10 mouse cellular contexts compared by ENCODE assay signal in the genomic region with DNA sequence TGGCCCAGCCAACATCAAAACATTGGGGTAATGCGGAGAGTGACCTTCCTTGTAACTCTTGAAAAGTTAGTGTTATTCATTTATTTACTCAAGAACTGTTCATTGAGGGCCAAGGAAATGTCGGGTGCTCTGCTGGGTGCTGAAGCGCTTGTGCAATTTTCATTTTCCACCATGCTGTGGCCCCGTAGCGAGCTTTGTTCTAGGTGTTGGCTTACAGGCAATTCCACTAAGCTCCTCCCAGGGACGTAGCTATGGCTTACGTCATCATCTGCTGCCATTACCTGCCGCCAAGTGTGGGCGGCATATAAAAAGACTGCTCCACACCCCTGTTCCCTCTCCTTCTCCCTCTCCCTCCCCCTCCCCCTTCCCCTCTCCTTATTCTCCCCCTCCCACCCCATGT. TPM values are rescaled to one million over a fixed set of nuclear protein-coding genes. Genes with fewer than 3 reads are reported as not detected.
DNase-seq lines count a peak whose midpoint lies in the region; ATAC-seq and TF ChIP-seq lines count a peak whose summit lies in the region.
"Had no signal": no experiment of that assay in that cellular context is flagged by ENCODE, and none has a peak within 500 bp of the region (broad histone marks: within the 10 kb centered on the region; RNA-seq: fewer than 3 reads in every experiment).

No protein-coding gene starts in this region.

- H3K4me3 ChIP-seq in hindbrain, embryonic 16.5 days (ENCODE audit: low read length): peak overlapping the region; percentile 14
- no peak overlapping the region for H3K4me3 ChIP-seq in thymus, adult 2 months (ENCODE audit: control insufficient read depth, insufficient read depth, low read length)

- H3K9me3 ChIP-seq in hindbrain, embryonic 16.5 days (ENCODE audit: control insufficient read depth, low read length): no peaks in the 10 kb centered on the region

- H3K4me1 ChIP-seq in hindbrain, embryonic 16.5 days (ENCODE audit: control insufficient read depth, insufficient read depth, low read depth, low read length): no peaks in the 10 kb centered on the region
- no peaks in the 10 kb centered on the region for H3K4me1 ChIP-seq in thymus, adult 2 months (replicated peaks; ENCODE audit: control insufficient read depth, insufficient read depth, low read length)

- 20% methylated on average over 9 of the region's 9 CpGs for WGBS in hindbrain, embryonic 16.5 days
- WGBS in thymus, adult 2 months: 49% methylated on average over 9 of the region's 9 CpGs

- H3K27ac ChIP-seq in hindbrain, embryonic 16.5 days (ENCODE audit: low read depth, low read length): no peak overlapping the region
- H3K27ac ChIP-seq in thymus, adult 2 months (ENCODE audit: control insufficient read depth, insufficient read depth, low read length): no peak overlapping the region
- H3K27ac ChIP-seq: macrophage had no signal

- peak; percentile 54; the same call in 1 of the 2 replicates for ATAC-seq in hindbrain, embryonic 16.5 days

- H3K27me3 ChIP-seq in hindbrain, embryonic 16.5 days (replicated peaks; ENCODE audit: control insufficient read depth, insufficient read depth, low read length): no peaks in the 10 kb centered on the region; the same call in 1 of the 2 replicates
- no peaks in the 10 kb centered on the region for H3K27me3 ChIP-seq in thymus, adult 2 months (ENCODE audit: control insufficient read depth, insufficient read depth, low read length)

- peak; percentile 70 for DNase-seq in embryo, embryonic 10 days (ENCODE audit: low spot score)
- no peak for DNase-seq in embryo, embryonic 9.5 days (ENCODE audit: extremely low spot score)
- DNase-seq in brain, embryonic 14.5 days (ENCODE audit: low read depth): peak; percentile 74
- DNase-seq in lung, postnatal 36 days: peak; percentile 36
- DNase-seq in left cerebral cortex, adult 18-20 months (ENCODE audit: low spot score in 2 of 2): no peak
- no peak for DNase-seq in layer of hippocampus, adult 9-10 months (ENCODE audit: low spot score)
- no peak for DNase-seq in thymus, adult 2 months

- TF ChIP-seq POLR2A in brain, embryonic 14.5 days (IDR thresholded peaks at IDR 0.05; ENCODE audit: borderline replicate concordance, extremely low read depth, insufficient read depth, insufficient read length, poor library complexity, severe bottlenecking): no peak
- TF ChIP-seq POLR2A in thymus, adult 2 months (IDR thresholded peaks at IDR 0.05; ENCODE audit: control insufficient read depth, extremely low read depth, insufficient read depth, low read length, poor library complexity): no peak

- H3K9ac ChIP-seq in hindbrain, embryonic 16.5 days (ENCODE audit: low read depth, low read length): peak overlapping the region; percentile 35; the same call in 1 of the 2 replicates

- H3K4me2 ChIP-seq in hindbrain, embryonic 16.5 days (ENCODE audit: low read length): peak overlapping the region; percentile 44

- no peaks in the 10 kb centered on the region for H3K36me3 ChIP-seq in hindbrain, embryonic 16.5 days (ENCODE audit: control insufficient read depth, insufficient read depth, low read length)
- H3K36me3 ChIP-seq in thymus, adult 2 months (ENCODE audit: control insufficient read depth, insufficient read depth, low read length): no peaks in the 10 kb centered on the region

- no peak for TF ChIP-seq CTCF in brain, embryonic 14.5 days (IDR thresholded peaks at IDR 0.05; ENCODE audit: borderline replicate concordance, extremely low read depth, insufficient read depth, insufficient read length)
- TF ChIP-seq CTCF in thymus, adult 2 months (IDR thresholded peaks at IDR 0.05; ENCODE audit: borderline replicate concordance, control insufficient read depth, extremely low read depth, insufficient read depth, low read length, poor library complexity): no peak

RNA-seq across cellular contexts. Expression of a gene that starts 29.2 kb away (rescaled TPM):
- 35.6 and 59.4 TPM in 2 replicates for polyA plus RNA-seq in brain, embryonic 14.5 days (2012; rRNA removed)
- polyA plus RNA-seq in hindbrain, embryonic 16.5 days (2015; fragmentation: Nextera tagmentation; extraction: Ambion mirVana): 6.0 and 6.7 TPM in 2 replicates
- total RNA-seq in left cerebral cortex, adult 18-20 months (2021): 1 to 10 TPM; 9.4 to 9.7 TPM
- polyA plus RNA-seq in thymus, adult 2 months (2012; rRNA removed): 7.2 and 10.2 TPM in 2 replicates
- polyA plus RNA-seq: macrophage had no signal

RNA-seq across cellular contexts. Expression of a gene that starts 30.1 kb away (rescaled TPM):
- polyA plus RNA-seq in brain, embryonic 14.5 days (2012; rRNA removed): 0.03 and 0.11 TPM in 2 replicates
- 0.15 and 0.17 TPM in 2 replicates for polyA plus RNA-seq in hindbrain, embryonic 16.5 days (2015; fragmentation: Nextera tagmentation; extraction: Ambion mirVana)
- total RNA-seq in left cerebral cortex, adult 18-20 months (2021): not detected
- not detected in 2 replicates for polyA plus RNA-seq in thymus, adult 2 months (2012; rRNA removed)
- polyA plus RNA-seq: cortical plate, adult 2 months; macrophage had no signal

RNA-seq across cellular contexts. Expression of a gene that starts 54.1 kb away (rescaled TPM):
- 3.6 and 4.6 TPM in 2 replicates for polyA plus RNA-seq in brain, embryonic 14.5 days (2012; rRNA removed)
- polyA plus RNA-seq in hindbrain, embryonic 16.5 days (2015; fragmentation: Nextera tagmentation; extraction: Ambion mirVana): 2.8 and 4.1 TPM in 2 replicates
- 1 to 10 TPM; 3.7 to 5.4 TPM for total RNA-seq in left cerebral cortex, adult 18-20 months (2021)
- 0.71 TPM in 1 of 2 replicates, not detected in the other for polyA plus RNA-seq in thymus, adult 2 months (2012; rRNA removed)
- polyA plus RNA-seq: macrophage had no signal

Comparison
In these comparisons a context has a peak if more than half of its experiments do, and no peak if none do; other contexts are left out.
1. DNase-seq: peak in embryo, embryonic 10 days (single experiment), brain, embryonic 14.5 days (single experiment) and lung, postnatal 36 days (single experiment); none in embryo, embryonic 9.5 days (single experiment), left cerebral cortex, adult 18-20 months (0 of 2), layer of hippocampus, adult 9-10 months (single experiment) and thymus, adult 2 months (single experiment).